Mouse (Mus musculus) liver, embryonic 12.5 days (tissue): ENCODE measurements around the gene Uroc1. TPM values are rescaled to one million over a fixed set of nuclear protein-coding genes. Genes with fewer than 3 reads are reported as not detected.

Source experiments
- ATAC-seq: fragments of 200-750 bp; cut with Nextera tagmentation; 2 replicates; pipeline ENCODE4 v1.8.0; 2017; ENCODE audit warnings: moderate number of reproducible peaks, mild to moderate bottlenecking, moderate library complexity
- H3K27ac ChIP-seq: fragments of 300-500 bp; sonication (generic); 2 replicates; pipeline ENCODE4 v1.5.1; 2016; ENCODE audit warnings: mild to moderate bottlenecking
- H3K27me3 ChIP-seq: fragments of 300-500 bp; sonication (generic); replicated peaks from 2 replicates; pipeline ENCODE4 v1.6.1; 2016; ENCODE audit warnings: mild to moderate bottlenecking, moderate library complexity
- H3K36me3 ChIP-seq: fragments of 300-500 bp; sonication (generic); 2 replicates; pipeline ENCODE4 v1.6.1; 2016; ENCODE audit warnings: mild to moderate bottlenecking, moderate library complexity
- H3K4me1 ChIP-seq: fragments of 300-500 bp; sonication (generic); 2 replicates; pipeline ENCODE4 v1.6.1; 2016
- H3K4me2 ChIP-seq: fragments of 300-500 bp; sonication (generic); 2 replicates; pipeline ENCODE4 v1.6.1; 2016; ENCODE audit warnings: mild to moderate bottlenecking, moderate library complexity
- H3K4me3 ChIP-seq: fragments of 300-500 bp; sonication (generic); 2 replicates; pipeline ENCODE4 v1.5.1; 2016; ENCODE audit warnings: mild to moderate bottlenecking, moderate library complexity
- H3K9ac ChIP-seq: fragments of 300-500 bp; sonication (generic); 2 replicates; pipeline ENCODE4 v1.6.1; 2016; ENCODE audit warnings: mild to moderate bottlenecking, moderate library complexity
- H3K9me3 ChIP-seq: fragments of 300-500 bp; sonication (generic); replicated peaks from 2 replicates; pipeline ENCODE4 v1.6.1; 2016; ENCODE audit warnings: mild to moderate bottlenecking, moderate library complexity
- WGBS: fragments of 180-500 bp; shearing (Covaris S2); methylation state at CpG from one replicate; pipeline ENCODE4 v1.1.7; 2016; ENCODE audit not compliant: insufficient replicate concordance; 5-methylcytosine and 5-hydroxymethylcytosine counted together
- polyA plus RNA-seq: library from polyadenylated mRNA; unstranded; fragments of >200 nt; fragmentation: Nextera tagmentation; extraction: Ambion mirVana; gene quantifications from 2 replicates; pipeline ENCODE4 v1.2.1, GENCODE M21; 2016

Gene Uroc1
- polyA plus RNA-seq, 1 experiment from 2014 or later, result 3.9 TPM

GRCm38 (mm10) chr6:90321811-90322210 lies 11.3 kb upstream of the Uroc1 start:
- Histone ChIP-seq H3K27me3 (0 out of 2 replicates have a peak, but pooled peaks cover 7% of the 10 kb centered on the region), H3K4me1 (0 out of 2 replicates have a peak, but pooled peaks cover 12% of the 10 kb centered on the region), H3K9me3 (no peaks in the 10 kb centered on the region), H3K36me3 (no peaks in the 10 kb centered on the region), H3K27ac (peak overlapping the region; percentile 36; the same call in 1 of the 2 replicates), H3K9ac (no peak overlapping the region), H3K4me2 (no peak overlapping the region), H3K4me3 (no peak overlapping the region)
- WGBS, result 39% methylated on average over 4 of the region's 4 CpGs
- no peak for ATAC-seq

- H3K27me3 ChIP-seq, result 0 out of 2 replicates have a peak, but pooled peaks cover 7% of the 10 kb centered on the region
- peak overlapping the region; percentile 21 for H3K4me3 ChIP-seq
- peak overlapping the region; percentile 54 for H3K4me2 ChIP-seq
- no peak overlapping the region for H3K9ac ChIP-seq
- no peaks in the 10 kb centered on the region for H3K36me3 ChIP-seq
- H3K27ac ChIP-seq, result no peak overlapping the region
- 0 out of 2 replicates have a peak, but pooled peaks cover 12% of the 10 kb centered on the region for H3K4me1 ChIP-seq
- peak; percentile 14; the same call in 1 of the 2 replicates for ATAC-seq
- no peaks in the 10 kb centered on the region for H3K9me3 ChIP-seq
- WGBS, result 53% methylated on average over 3 of the region's 3 CpGs
Observed at GRCm38 (mm10) chr6:90324026-90324425, 9.1 kb upstream of the Uroc1 start.

GRCm38 (mm10) chr6:90324463-90324862 lies 8.6 kb upstream of the Uroc1 start:
- peak; percentile 42 for ATAC-seq
- peak overlapping the region; percentile 36; the same call in 1 of the 2 replicates for H3K27ac ChIP-seq
- H3K36me3 ChIP-seq, result no peaks in the 10 kb centered on the region
- H3K9ac ChIP-seq, result 0 out of 2 replicates have a peak overlapping the region, but pooled peaks have one; percentile 12
- WGBS, result 41% methylated on average over 3 of the region's 3 CpGs
- H3K9me3 ChIP-seq, result no peaks in the 10 kb centered on the region
- H3K4me2 ChIP-seq, result peak overlapping the region; percentile 54
- H3K4me3 ChIP-seq, result peak overlapping the region; percentile 39
- 0 out of 2 replicates have a peak, but pooled peaks cover 7% of the 10 kb centered on the region for H3K27me3 ChIP-seq
- 0 out of 2 replicates have a peak, but pooled peaks cover 12% of the 10 kb centered on the region for H3K4me1 ChIP-seq

GRCm38 (mm10) chr6:90324991-90325390 lies 8.1 kb upstream of the Uroc1 start, which contains the start of gene Chst13:
TSS of gene Chst13 (minus strand) at chr6:90325185.
- H3K9ac ChIP-seq, result 0 out of 2 replicates have a peak within 1 kb of the TSS, but pooled peaks have one; percentile 12
- H3K9me3 ChIP-seq, result no peaks in the 10 kb centered on the region
- 0 out of 2 replicates have a peak, but pooled peaks cover 8% of the 10 kb centered on the region for H3K4me1 ChIP-seq
- H3K4me3 ChIP-seq, result peak within 1 kb of the TSS; percentile 39
- WGBS, result 6% methylated on average over 22 of the region's 22 CpGs
- no peaks in the 10 kb centered on the region for H3K36me3 ChIP-seq
- peak within 1 kb of the TSS; percentile 54 for H3K4me2 ChIP-seq
- 0 out of 2 replicates have a peak, but pooled peaks cover 7% of the 10 kb centered on the region for H3K27me3 ChIP-seq
- peak; percentile 41; the same call in 1 of the 2 replicates for ATAC-seq
- peak within 1 kb of the TSS; percentile 36; the same call in 1 of the 2 replicates for H3K27ac ChIP-seq

GRCm38 (mm10) chr6:90327670-90328069 lies 5.4 kb upstream of the Uroc1 start:
- Histone ChIP-seq H3K4me1 (no peaks in the 10 kb centered on the region), H3K27me3 (0 out of 2 replicates have a peak, but pooled peaks cover 7% of the 10 kb centered on the region), H3K36me3 (no peaks in the 10 kb centered on the region), H3K4me2 (no peak overlapping the region), H3K4me3 (no peak overlapping the region), H3K9me3 (no peaks in the 10 kb centered on the region), H3K9ac (no peak overlapping the region), H3K27ac (no peak overlapping the region)
- 17% methylated on average over 6 of the region's 6 CpGs for WGBS
- ATAC-seq, result no peak

GRCm38 (mm10) chr6:90329953-90330352 lies 3.1 kb upstream of the Uroc1 start:
- H3K9me3 ChIP-seq, result no peaks in the 10 kb centered on the region
- 48% methylated on average over 1 of the region's 1 CpGs for WGBS

GRCm38 (mm10) chr6:90334244-90334643 lies 1.2 kb downstream of the Uroc1 start:
- no peak overlapping the region for H3K27ac ChIP-seq
- ATAC-seq, result no peak
- H3K4me2 ChIP-seq, result peak overlapping the region; percentile 37
- H3K4me1 ChIP-seq, result no peaks in the 10 kb centered on the region
- no peaks in the 10 kb centered on the region for H3K9me3 ChIP-seq
- H3K4me3 ChIP-seq, result no peak overlapping the region
- H3K27me3 ChIP-seq, result no peaks in the 10 kb centered on the region
- 39% methylated on average over 3 of the region's 3 CpGs for WGBS
- no peaks in the 10 kb centered on the region for H3K36me3 ChIP-seq
- no peak overlapping the region for H3K9ac ChIP-seq

More at GRCm38 (mm10) chr6:90329953-90330352, 3.1 kb upstream of the Uroc1 start:
- Histone ChIP-seq H3K27ac (no peak overlapping the region), H3K27me3 (0 out of 2 replicates have a peak, but pooled peaks cover 5% of the 10 kb centered on the region), H3K36me3 (no peaks in the 10 kb centered on the region), H3K9ac (no peak overlapping the region), H3K4me1 (no peaks in the 10 kb centered on the region), H3K4me2 (no peak overlapping the region), H3K4me3 (no peak overlapping the region)
- no peak for ATAC-seq

- Histone ChIP-seq H3K36me3 (no peaks in the 10 kb centered on the region), H3K4me1 (no peaks in the 10 kb centered on the region), H3K27ac (no peak overlapping the region), H3K4me3 (no peak overlapping the region), H3K27me3 (0 out of 2 replicates have a peak, but pooled peaks cover 2% of the 10 kb centered on the region), H3K9me3 (no peaks in the 10 kb centered on the region), H3K9ac (no peak overlapping the region), H3K4me2 (no peak overlapping the region)
- WGBS, result 75% methylated on average over 2 of the region's 2 CpGs
- ATAC-seq, result no peak
Observed at GRCm38 (mm10) chr6:90342343-90342742, 9.3 kb downstream of the Uroc1 start.

- no peak for ATAC-seq
- H3K9ac ChIP-seq, result no peak overlapping the region
- H3K27ac ChIP-seq, result no peak overlapping the region
Observed at GRCm38 (mm10) chr6:90347183-90347582, 14.1 kb downstream of the Uroc1 start.

GRCm38 (mm10) chr6:90348500-90348899 lies 15.4 kb downstream of the Uroc1 start:
- Histone ChIP-seq H3K9me3 (no peaks in the 10 kb centered on the region), H3K36me3 (no peaks in the 10 kb centered on the region), H3K9ac (no peak overlapping the region), H3K27me3 (peaks cover 7% of the 10 kb centered on the region; the same call in 1 of the 2 replicates), H3K4me1 (no peaks in the 10 kb centered on the region), H3K4me3 (no peak overlapping the region), H3K27ac (no peak overlapping the region), H3K4me2 (no peak overlapping the region)
- 58% methylated on average over 4 of the region's 4 CpGs for WGBS
- ATAC-seq, result no peak

More at GRCm38 (mm10) chr6:90347183-90347582, 14.1 kb downstream of the Uroc1 start:
- 43% methylated on average over 4 of the region's 4 CpGs for WGBS
- no peak overlapping the region for H3K4me3 ChIP-seq
- H3K27me3 ChIP-seq, result 0 out of 2 replicates have a peak, but pooled peaks cover 2% of the 10 kb centered on the region
- no peaks in the 10 kb centered on the region for H3K4me1 ChIP-seq
- no peaks in the 10 kb centered on the region for H3K36me3 ChIP-seq
- H3K9me3 ChIP-seq, result no peaks in the 10 kb centered on the region
- H3K4me2 ChIP-seq, result no peak overlapping the region

GRCm38 (mm10) chr6:90350011-90350410 lies 16.9 kb downstream of the Uroc1 start:
- no peak for ATAC-seq
- Histone ChIP-seq H3K4me2 (no peak overlapping the region), H3K9me3 (no peaks in the 10 kb centered on the region), H3K4me1 (no peaks in the 10 kb centered on the region), H3K9ac (no peak overlapping the region), H3K4me3 (no peak overlapping the region), H3K27me3 (peaks cover 4% of the 10 kb centered on the region; the same call in 1 of the 2 replicates), H3K36me3 (no peaks in the 10 kb centered on the region), H3K27ac (no peak overlapping the region)
- 62% methylated on average over 2 of the region's 2 CpGs for WGBS

- 63% methylated on average over 5 of the region's 5 CpGs for WGBS
- no peak for ATAC-seq
- no peak overlapping the region for H3K27ac ChIP-seq
- no peaks in the 10 kb centered on the region for H3K36me3 ChIP-seq
- no peaks in the 10 kb centered on the region for H3K27me3 ChIP-seq
- no peak overlapping the region for H3K4me2 ChIP-seq
- H3K9ac ChIP-seq, result no peak overlapping the region
- H3K4me1 ChIP-seq, result no peaks in the 10 kb centered on the region
- no peaks in the 10 kb centered on the region for H3K9me3 ChIP-seq
- H3K4me3 ChIP-seq, result no peak overlapping the region
Observed at GRCm38 (mm10) chr6:90358142-90358541, 25.1 kb downstream of the Uroc1 start.
